Mouse (Mus musculus) heart, embryonic 16.5 days (tissue): Measurements from ENCODE around the gene Nup153. TPM values are rescaled to one million over a fixed set of nuclear protein-coding genes. Genes with fewer than 3 reads are reported as not detected.

Source experiments
- ATAC-seq: fragments of 200-750 bp; cut with Nextera tagmentation; replicated peaks from 2 replicates; pipeline ENCODE4 v1.8.0; 2017; ENCODE audit warnings: moderate number of reproducible peaks; ENCODE audit not compliant: insufficient read depth, low FRiP score; ENCODE audit errors: extremely low read depth
- H3K27ac ChIP-seq: fragments of 300-500 bp; sonication (generic); 2 replicates; pipeline ENCODE4 v1.5.1; 2014; ENCODE audit warnings: mild to moderate bottlenecking, low read length, control low read depth, moderate library complexity
- H3K27me3 ChIP-seq: fragments of 300-500 bp; sonication (generic); 2 replicates; pipeline ENCODE4 v1.6.1; 2014; ENCODE audit warnings: low read length, mixed read lengths; ENCODE audit not compliant: control insufficient read depth, insufficient read depth
- H3K36me3 ChIP-seq: fragments of 300-500 bp; sonication (generic); 2 replicates; pipeline ENCODE4 v1.6.1; 2014; ENCODE audit not compliant: control insufficient read depth, insufficient read depth
- H3K4me1 ChIP-seq: fragments of 300-500 bp; sonication (generic); 2 replicates; pipeline ENCODE4 v1.6.1; 2014; ENCODE audit warnings: low read length, mixed read lengths; ENCODE audit not compliant: control insufficient read depth, insufficient read depth
- H3K4me2 ChIP-seq: fragments of 300-500 bp; sonication (generic); 2 replicates; pipeline ENCODE4 v1.6.1; 2014; ENCODE audit warnings: low read depth, mild to moderate bottlenecking, control low read depth, low read length
- H3K4me3 ChIP-seq: fragments of 300-500 bp; sonication (generic); 2 replicates; pipeline ENCODE4 v1.5.1; 2014; ENCODE audit warnings: mild to moderate bottlenecking, control low read depth, low read length
- H3K9ac ChIP-seq: fragments of 300-500 bp; sonication (generic); 2 replicates; pipeline ENCODE4 v1.6.1; 2014; ENCODE audit warnings: low read length, control low read depth
- H3K9me3 ChIP-seq: fragments of 300-500 bp; sonication (generic); replicated peaks from 2 replicates; pipeline ENCODE4 v1.6.1; 2016; ENCODE audit warnings: low read length; ENCODE audit not compliant: control insufficient read depth
- WGBS: fragments of 180-500 bp; shearing (Covaris S2); extraction: QIAGEN DNeasy Blood & Tissue Kit; methylation state at CpG from one replicate; pipeline ENCODE4 v1.1.7; 2014; 5-methylcytosine and 5-hydroxymethylcytosine counted together
- polyA plus RNA-seq: library from polyadenylated mRNA; unstranded; fragments of >200 nt; fragmentation: Nextera tagmentation; extraction: Ambion mirVana; gene quantifications from 2 replicates; pipeline ENCODE4 v1.2.1, GENCODE M21; 2015

Gene Nup153
- polyA plus RNA-seq, 1 experiment from 2014 or later = 12.7 TPM

GRCm38 (mm10) chr13:46642318-46642717 lies 85.4 kb downstream of the Nup153 start:
- Histone ChIP-seq H3K27me3 (no peaks in the 10 kb centered on the region), H3K36me3 (peaks cover 37% of the 10 kb centered on the region), H3K9ac (no peak overlapping the region), H3K4me2 (no peak overlapping the region), H3K4me1 (no peaks in the 10 kb centered on the region), H3K9me3 (peaks cover 6% of the 10 kb centered on the region), H3K4me3 (no peak overlapping the region), H3K27ac (no peak overlapping the region)
- WGBS = 83% methylated on average over 4 of the region's 4 CpGs
- no peak for ATAC-seq

GRCm38 (mm10) chr13:46640608-46641468 lies 86.9 kb downstream of the Nup153 start:
- 89% methylated on average over 10 of the region's 10 CpGs for WGBS
- peaks cover 10% of the 10 kb centered on the region for H3K9me3 ChIP-seq
- no peak for ATAC-seq
- no peak overlapping the region for H3K4me2 ChIP-seq
- no peak overlapping the region for H3K4me3 ChIP-seq
- H3K4me1 ChIP-seq = no peaks in the 10 kb centered on the region
- H3K27ac ChIP-seq = no peak overlapping the region
- H3K9ac ChIP-seq = no peak overlapping the region
- peaks cover 51% of the 10 kb centered on the region for H3K36me3 ChIP-seq
- H3K27me3 ChIP-seq = no peaks in the 10 kb centered on the region

GRCm38 (mm10) chr13:46634133-46634488 lies 93.6 kb downstream of the Nup153 start:
- Histone ChIP-seq H3K4me2 (no peak overlapping the region), H3K9me3 (peaks cover 3% of the 10 kb centered on the region; the same call in 1 of the 2 replicates), H3K36me3 (peaks cover 40% of the 10 kb centered on the region), H3K4me1 (no peaks in the 10 kb centered on the region), H3K27ac (no peak overlapping the region), H3K4me3 (no peak overlapping the region), H3K27me3 (no peaks in the 10 kb centered on the region), H3K9ac (no peak overlapping the region)
- WGBS = 61% methylated on average over 6 of the region's 6 CpGs
- no peak for ATAC-seq

GRCm38 (mm10) chr13:46633320-46634132 lies 94.2 kb downstream of the Nup153 start:
- Histone ChIP-seq H3K4me3 (no peak overlapping the region), H3K9ac (no peak overlapping the region), H3K27ac (no peak overlapping the region), H3K4me1 (no peaks in the 10 kb centered on the region), H3K9me3 (peaks cover 3% of the 10 kb centered on the region; the same call in 1 of the 2 replicates), H3K27me3 (no peaks in the 10 kb centered on the region), H3K4me2 (no peak overlapping the region), H3K36me3 (peaks cover 36% of the 10 kb centered on the region)
- no peak for ATAC-seq
- WGBS = 67% methylated on average over 18 of the region's 18 CpGs

- no peak overlapping the region for H3K27ac ChIP-seq
- H3K4me2 ChIP-seq = no peak overlapping the region
- no peak for ATAC-seq
- H3K9ac ChIP-seq = no peak overlapping the region
- peaks cover 3% of the 10 kb centered on the region; the same call in 1 of the 2 replicates for H3K9me3 ChIP-seq
- H3K4me1 ChIP-seq = no peaks in the 10 kb centered on the region
- 56% methylated on average over 4 of the region's 4 CpGs for WGBS
- peaks cover 36% of the 10 kb centered on the region for H3K36me3 ChIP-seq
- no peaks in the 10 kb centered on the region for H3K27me3 ChIP-seq
- no peak overlapping the region for H3K4me3 ChIP-seq
Measured at GRCm38 (mm10) chr13:46632796-46633195, 94.9 kb downstream of the Nup153 start.

Other genes with a start within 250 kb of the Nup153 start
- 170 and 182 TPM in 2 replicates for gene Cap2, start 226.1 kb downstream of the Nup153 start, polyA plus RNA-seq
- 8.2 TPM in 2 replicates for gene Fam8a1, start 58.4 kb downstream of the Nup153 start, polyA plus RNA-seq
- gene Kif13a, start 201.9 kb upstream of the Nup153 start, polyA plus RNA-seq = 17.8 and 30.0 TPM in 2 replicates